Mouse (Mus musculus): ENCODE data around the gene Mon1a.

GRCm38 (mm10) chr9:107949922-107950235, 61.9 kb downstream of the Mon1a start, which contains the start of gene Traip:
- TF ChIP-seq POLR2A (IDR thresholded peaks at IDR 0.05; ENCODE audit: low read depth, low read length): no peak
- TF ChIP-seq CTCF (conservative IDR thresholded peaks at IDR 0.05; ENCODE audit: insufficient read depth, insufficient read length, low read depth, low read length): no peak
